Comparison of ENCODE assay signal across 10 mouse cellular contexts in the genomic region with DNA sequence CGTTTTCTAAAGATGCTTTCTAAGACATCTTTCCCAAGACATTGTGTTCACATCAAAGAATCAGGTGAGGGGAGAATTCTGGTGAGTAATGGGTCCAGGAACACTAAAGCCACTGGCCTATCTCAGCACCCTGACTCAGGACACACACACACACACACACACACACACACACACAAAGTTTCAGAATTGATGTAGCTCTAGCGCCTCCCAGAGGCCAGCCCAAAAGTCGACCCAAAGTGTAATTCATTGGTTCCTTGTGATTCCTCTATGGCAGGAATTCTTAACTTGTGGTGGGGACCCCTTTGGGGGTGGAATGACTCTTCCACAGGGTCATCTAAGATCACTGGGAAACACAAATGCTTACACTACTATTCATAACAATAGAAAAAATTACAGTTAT. TPM values are rescaled to one million over a fixed set of nuclear protein-coding genes. Genes with fewer than 3 reads are reported as not detected.
A peak's percentile ranks its signal among the peaks of the same experiment; 100 is the strongest.
DNase-seq lines count a peak whose midpoint lies in the region; ATAC-seq and TF ChIP-seq lines count a peak whose summit lies in the region.
"Had no signal": no experiment of that assay in that cellular context is flagged by ENCODE, and none has a peak within 500 bp of the region (broad histone marks: within the 10 kb centered on the region; RNA-seq: fewer than 3 reads in every experiment).

No protein-coding gene starts in this region.

- peak; percentile 78 for TF ChIP-seq RAD21 in MEL (IDR thresholded peaks at IDR 0.05; ENCODE audit: low read depth, low read length)

- no peak overlapping the region for H3K27ac ChIP-seq in kidney, embryonic 16.5 days (ENCODE audit: low read length)
- H3K27ac ChIP-seq in MEL (ENCODE audit: control insufficient read depth, low read depth, low read length): no peak overlapping the region
- no peak overlapping the region for H3K27ac ChIP-seq in small intestine, adult 2 months (ENCODE audit: insufficient read depth, low read depth, low read length)
- H3K27ac ChIP-seq: limb, embryonic 13.5 days had no signal

- no peak overlapping the region for H3K4me2 ChIP-seq in kidney, embryonic 16.5 days (replicated peaks; ENCODE audit: low read depth, low read length)
- H3K4me2 ChIP-seq: limb, embryonic 13.5 days had no signal

- no peaks in the 10 kb centered on the region for H3K36me3 ChIP-seq in kidney, embryonic 16.5 days (ENCODE audit: insufficient read depth, low read length)
- no peaks in the 10 kb centered on the region for H3K36me3 ChIP-seq in MEL (ENCODE audit: control insufficient read depth in 1 of 2, insufficient read depth in 2 of 2, low read length in 2 of 2)
- no peaks in the 10 kb centered on the region for H3K36me3 ChIP-seq in small intestine, adult 2 months (ENCODE audit: control insufficient read depth, insufficient read depth, low read length)
- H3K36me3 ChIP-seq: limb, embryonic 13.5 days had no signal

- no peak for TF ChIP-seq EP300 in MEL (IDR thresholded peaks at IDR 0.05; ENCODE audit: low read depth in 1 of 2, low read length in 2 of 2)

- H3K79me2 ChIP-seq in MEL (ENCODE audit: control insufficient read depth, insufficient read depth, low read length, poor library complexity): no peaks in the 10 kb centered on the region

- no peak for TF ChIP-seq POLR2A in MEL (IDR thresholded peaks at IDR 0.05; ENCODE audit: control insufficient read depth in 1 of 2, insufficient read depth in 1 of 2, low read depth in 1 of 2, low read length in 2 of 2, poor library complexity in 1 of 2)
- TF ChIP-seq POLR2A in small intestine, adult 2 months (IDR thresholded peaks at IDR 0.05; ENCODE audit: low read depth, low read length): no peak

- peak; percentile 45 to 87 (median 75) for TF ChIP-seq CTCF in MEL (IDR thresholded peaks at IDR 0.05 in 2 of 3, conservative IDR thresholded peaks at IDR 0.05 in 1 of 3; ENCODE audit: control insufficient read depth in 1 of 3, insufficient read depth in 1 of 3, low read depth in 2 of 3, low read length in 3 of 3, poor library complexity in 1 of 3, severe bottlenecking in 1 of 3)
- TF ChIP-seq CTCF in small intestine, adult 2 months (IDR thresholded peaks at IDR 0.05; ENCODE audit: extremely low read depth, insufficient read length, insufficient replicate concordance, low read depth, low read length): peak; percentile 62; the same call in 1 of the 2 replicates

- 25% methylated on average over 3 of the region's 3 CpGs for WGBS in kidney, embryonic 16.5 days
- 17% methylated on average over 3 of the region's 3 CpGs for WGBS in small intestine, adult 2 months

- DNase-seq in adrenal gland, postnatal 10 days: peak; percentile 68
- no peak for DNase-seq in adrenal gland, postnatal 4 days (ENCODE audit: low spot score in 2 of 2)
- DNase-seq in kidney, postnatal 25 days: peak; percentile 61 to 62
- DNase-seq in MEL (ENCODE audit: low read depth, low spot score): peak; percentile 76
- peak; percentile 62 for DNase-seq in gastrocnemius, postnatal 10 days
- no peak for DNase-seq in left cerebral cortex, postnatal 4 days

- no peak for ATAC-seq in kidney, embryonic 16.5 days (ENCODE audit: low FRiP score, low TSS enrichment)

- H3K9ac ChIP-seq in kidney, embryonic 16.5 days (replicated peaks; ENCODE audit: low read length): no peak overlapping the region
- no peak overlapping the region for H3K9ac ChIP-seq in MEL (ENCODE audit: control insufficient read depth, low read depth, low read length, poor library complexity, severe bottlenecking)
- H3K9ac ChIP-seq: limb, embryonic 13.5 days had no signal

- intact Hi-C loops in left cerebral cortex, postnatal 4 days (cut with DNase I): no loop called here

- H3K4me1 ChIP-seq in kidney, embryonic 16.5 days (ENCODE audit: insufficient read depth, low read length): peaks cover 14% of the 10 kb centered on the region; the same call in 1 of the 2 replicates
- H3K4me1 ChIP-seq in MEL (ENCODE audit: control insufficient read depth in 1 of 2, insufficient read depth in 2 of 2, low read length in 2 of 2): peaks cover 0 to 6% of the 10 kb centered on the region in 2 experiments; a peak in 2 of 4 replicates
- peaks cover 1% of the 10 kb centered on the region; the same call in 1 of the 2 replicates for H3K4me1 ChIP-seq in small intestine, adult 2 months (ENCODE audit: control insufficient read depth, insufficient read depth, insufficient read length, low read length)

- peaks cover 29% of the 10 kb centered on the region for H3K27me3 ChIP-seq in kidney, embryonic 16.5 days (ENCODE audit: insufficient read depth, low read length)
- no peaks in the 10 kb centered on the region for H3K27me3 ChIP-seq in MEL (ENCODE audit: control insufficient read depth in 1 of 2, insufficient read depth in 2 of 2, low read length in 2 of 2)
- H3K27me3 ChIP-seq in small intestine, adult 2 months (ENCODE audit: control insufficient read depth, insufficient read depth, low read length): no peaks in the 10 kb centered on the region

- no peaks in the 10 kb centered on the region for H3K9me3 ChIP-seq in kidney, embryonic 16.5 days (ENCODE audit: low read length)
- no peaks in the 10 kb centered on the region for H3K9me3 ChIP-seq in MEL (replicated peaks; ENCODE audit: insufficient read depth, low read length)
- H3K9me3 ChIP-seq: limb, embryonic 13.5 days had no signal

- H3K4me3 ChIP-seq in kidney, embryonic 16.5 days (ENCODE audit: low read length): no peak overlapping the region
- no peak overlapping the region for H3K4me3 ChIP-seq in MEL (ENCODE audit: control insufficient read depth in 1 of 2, insufficient read depth in 1 of 2, low read depth in 2 of 2, low read length in 2 of 2)
- no peak overlapping the region for H3K4me3 ChIP-seq in small intestine, adult 2 months (ENCODE audit: low read depth, low read length)
- H3K4me3 ChIP-seq: erythroblast, embryonic 14.5 days; limb, embryonic 13.5 days had no signal

TF ChIP-seq in MEL, 35 proteins besides CTCF, POLR2A, EP300 and RAD21 (continues in another document):
- TF ChIP-seq MYB (IDR thresholded peaks at IDR 0.05; ENCODE audit: low read depth, low read length) (no peak), RCOR1 (IDR thresholded peaks at IDR 0.05; ENCODE audit: low read depth, low read length) (no peak), SIN3A (IDR thresholded peaks at IDR 0.05; ENCODE audit: low read length) (peak; percentile 48; the same call in 1 of the 2 replicates), ETS1 (IDR thresholded peaks at IDR 0.05; ENCODE audit: low read depth, low read length) (no peak), POLR2AphosphoS2 (IDR thresholded peaks at IDR 0.05; ENCODE audit: low read length) (no peak)

RNA-seq across cellular contexts. Expression of a gene that starts 10.7 kb away (rescaled TPM):
- 10 to 100 TPM in 1 of 2 experiments, 1 to 10 TPM in 1; 1.2 to 12.9 TPM for total RNA-seq in adrenal gland, postnatal 10 days (2021)
- under 1 TPM; 0.85 to 0.98 TPM for total RNA-seq in adrenal gland, postnatal 4 days (2021)
- 0.17 and 0.22 TPM in 2 replicates for polyA plus RNA-seq in kidney, embryonic 16.5 days (2015; fragmentation: Nextera tagmentation; extraction: Ambion mirVana)
- 0.04 and 0.10 TPM in 2 replicates for total RNA-seq in MEL (2012; rRNA removed)
- polyA plus RNA-seq in MEL (2012; ENCODE audit: insufficient read depth in 1 of 2, insufficient read length in 2 of 2, low read depth in 1 of 2, low replicate concordance in 2 of 2, missing spikeins in 1 of 2): under 1 TPM in 1 of 2 experiments, not detected in 1; 0.49 TPM
- 1 to 10 TPM in 1 of 2 experiments, under 1 TPM in 1; 0.80 to 1.7 TPM for total RNA-seq in gastrocnemius, postnatal 10 days (2021)
- polyA plus RNA-seq in small intestine, adult 2 months (2012; rRNA removed): 1.7 and 16.7 TPM in 2 replicates
- total RNA-seq in left cerebral cortex, postnatal 4 days (2021): 1 to 10 TPM; 1.2 to 1.3 TPM

RNA-seq across cellular contexts. Expression of a gene that starts 16.8 kb away (rescaled TPM):
- total RNA-seq in adrenal gland, postnatal 10 days (2021): 10 to 100 TPM; 20.2 to 59.7 TPM
- total RNA-seq in adrenal gland, postnatal 4 days (2021): 10 to 100 TPM; 19.3 to 28.8 TPM
- polyA plus RNA-seq in kidney, embryonic 16.5 days (2015; fragmentation: Nextera tagmentation; extraction: Ambion mirVana): 8.0 and 9.4 TPM in 2 replicates
- 0.27 and 0.52 TPM in 2 replicates for total RNA-seq in MEL (2012; rRNA removed)
- 1 to 10 TPM in 1 of 2 experiments, not detected in 1; 1.4 TPM for polyA plus RNA-seq in MEL (2012; ENCODE audit: insufficient read depth in 1 of 2, insufficient read length in 2 of 2, low read depth in 1 of 2, low replicate concordance in 2 of 2, missing spikeins in 1 of 2)
- 100 to 1,000 TPM; 669 to 730 TPM for total RNA-seq in gastrocnemius, postnatal 10 days (2021)
- 6.7 and 11.7 TPM in 2 replicates for polyA plus RNA-seq in small intestine, adult 2 months (2012; rRNA removed)
- 100 to 1,000 TPM; 154 to 161 TPM for total RNA-seq in left cerebral cortex, postnatal 4 days (2021)

RNA-seq across cellular contexts. Expression of a gene that starts 19.3 kb away (rescaled TPM):
- total RNA-seq in adrenal gland, postnatal 10 days (2021): under 1 TPM in 1 of 2 experiments, not detected in 1; 0.30 TPM
- total RNA-seq in adrenal gland, postnatal 4 days (2021): under 1 TPM in 1 of 2 experiments, not detected in 1; 0.39 TPM
- 0.22 TPM in 1 of 2 replicates, not detected in the other for polyA plus RNA-seq in kidney, embryonic 16.5 days (2015; fragmentation: Nextera tagmentation; extraction: Ambion mirVana)
- total RNA-seq in MEL (2012; rRNA removed): not detected in 2 replicates
- polyA plus RNA-seq in MEL (2012; ENCODE audit: insufficient read depth in 1 of 2, insufficient read length in 2 of 2, low read depth in 1 of 2, low replicate concordance in 2 of 2, missing spikeins in 1 of 2): not detected
- total RNA-seq in gastrocnemius, postnatal 10 days (2021): not detected
- polyA plus RNA-seq in small intestine, adult 2 months (2012; rRNA removed): 1.8 and 11.8 TPM in 2 replicates
- under 1 TPM; 0.60 to 0.64 TPM for total RNA-seq in left cerebral cortex, postnatal 4 days (2021)
- polyA plus RNA-seq: erythroblast, embryonic 14.5 days; limb, embryonic 13.5 days had no signal

RNA-seq across cellular contexts. Expression of a gene that starts 27.6 kb away (rescaled TPM):
- total RNA-seq in adrenal gland, postnatal 10 days (2021): 10 to 100 TPM; 73.9 to 77.2 TPM
- total RNA-seq in adrenal gland, postnatal 4 days (2021): 10 to 100 TPM; 83.7 to 89.3 TPM
- polyA plus RNA-seq in kidney, embryonic 16.5 days (2015; fragmentation: Nextera tagmentation; extraction: Ambion mirVana): 81.0 and 86.9 TPM in 2 replicates
- total RNA-seq in MEL (2012; rRNA removed): 121 and 130 TPM in 2 replicates
- polyA plus RNA-seq in MEL (2012; ENCODE audit: insufficient read depth in 1 of 2, insufficient read length in 2 of 2, low read depth in 1 of 2, low replicate concordance in 2 of 2, missing spikeins in 1 of 2): 100 to 1,000 TPM in 1 of 2 experiments, not detected in 1; 185 TPM
- 10 to 100 TPM; 35.7 to 53.5 TPM for total RNA-seq in gastrocnemius, postnatal 10 days (2021)
- polyA plus RNA-seq in small intestine, adult 2 months (2012; rRNA removed): 183 and 517 TPM in 2 replicates
- 10 to 100 TPM; 45.3 to 46.6 TPM for total RNA-seq in left cerebral cortex, postnatal 4 days (2021)

RNA-seq across cellular contexts. Expression of a gene that starts 45.4 kb away (rescaled TPM):
- total RNA-seq in adrenal gland, postnatal 10 days (2021): 10 to 100 TPM; 37.1 to 41.3 TPM
- total RNA-seq in adrenal gland, postnatal 4 days (2021): 10 to 100 TPM; 38.6 to 45.2 TPM
- 81.8 and 86.1 TPM in 2 replicates for polyA plus RNA-seq in kidney, embryonic 16.5 days (2015; fragmentation: Nextera tagmentation; extraction: Ambion mirVana)
- 22.2 and 25.9 TPM in 2 replicates for total RNA-seq in MEL (2012; rRNA removed)
- 10 to 100 TPM in 1 of 2 experiments, not detected in 1; 37.5 TPM for polyA plus RNA-seq in MEL (2012; ENCODE audit: insufficient read depth in 1 of 2, insufficient read length in 2 of 2, low read depth in 1 of 2, low replicate concordance in 2 of 2, missing spikeins in 1 of 2)
- 10 to 100 TPM; 31.9 to 35.9 TPM for total RNA-seq in gastrocnemius, postnatal 10 days (2021)
- 9.3 and 17.5 TPM in 2 replicates for polyA plus RNA-seq in small intestine, adult 2 months (2012; rRNA removed)
- 10 to 100 TPM; 60.1 to 70.9 TPM for total RNA-seq in left cerebral cortex, postnatal 4 days (2021)

Comparison
In these comparisons a context has a peak if more than half of its experiments do, and no peak if none do; other contexts are left out.
1. DNase-seq: peak in adrenal gland, postnatal 10 days (single experiment), kidney, postnatal 25 days (2 of 2), MEL (single experiment) and gastrocnemius, postnatal 10 days (single experiment); none in adrenal gland, postnatal 4 days (0 of 2) and left cerebral cortex, postnatal 4 days (single experiment).
2. RNA of a gene that starts 16.8 kb away (total RNA-seq): 669 to 730 TPM in gastrocnemius, postnatal 10 days, 154 to 161 TPM in left cerebral cortex, postnatal 4 days, 20.2 to 59.7 TPM in adrenal gland, postnatal 10 days and 19.3 to 28.8 TPM in adrenal gland, postnatal 4 days; 0.27 to 0.52 TPM in MEL; every median in the first group is over 10 times any median in the second.